Mouse (Mus musculus): Measurements from ENCODE around the gene Arg2. TPM values are rescaled to one million over a fixed set of nuclear protein-coding genes. Genes with fewer than 3 reads are reported as not detected.

The Arg2 gene
- total and polyA plus RNA-seq, 2 experiments from 2014 or later = 9.8 to 20.5 TPM

- H3K9me3 ChIP-seq (ENCODE audit: low read length) = no peaks in the 10 kb centered on the region
- no peak overlapping the region for H3K4me2 ChIP-seq (ENCODE audit: low read depth, low read length)
- no peak for DNase-seq (ENCODE audit: low spot score)
- ATAC-seq = no peak
- 73% methylated on average over 7 of the region's 7 CpGs for WGBS
- H3K9ac ChIP-seq (replicated peaks; ENCODE audit: low read length) = no peak overlapping the region
- no peak overlapping the region for H3K27ac ChIP-seq
- TF ChIP-seq CTCF (IDR thresholded peaks at IDR 0.05; ENCODE audit: low read depth) = no peak
- H3K27me3 ChIP-seq (ENCODE audit: insufficient read depth, low read length) = 0 out of 2 replicates have a peak, but pooled peaks cover 4% of the 10 kb centered on the region
- no peak overlapping the region for H3K4me3 ChIP-seq (ENCODE audit: low read length)
- H3K4me1 ChIP-seq (ENCODE audit: insufficient read depth, low read length) = 0 out of 2 replicates have a peak, but pooled peaks cover 2% of the 10 kb centered on the region
- no peaks in the 10 kb centered on the region for H3K36me3 ChIP-seq (ENCODE audit: insufficient read depth, low read length)
Observed at GRCm38 (mm10) chr12:79136949-79137348, 6.4 kb downstream of the Arg2 start.

DNA sequence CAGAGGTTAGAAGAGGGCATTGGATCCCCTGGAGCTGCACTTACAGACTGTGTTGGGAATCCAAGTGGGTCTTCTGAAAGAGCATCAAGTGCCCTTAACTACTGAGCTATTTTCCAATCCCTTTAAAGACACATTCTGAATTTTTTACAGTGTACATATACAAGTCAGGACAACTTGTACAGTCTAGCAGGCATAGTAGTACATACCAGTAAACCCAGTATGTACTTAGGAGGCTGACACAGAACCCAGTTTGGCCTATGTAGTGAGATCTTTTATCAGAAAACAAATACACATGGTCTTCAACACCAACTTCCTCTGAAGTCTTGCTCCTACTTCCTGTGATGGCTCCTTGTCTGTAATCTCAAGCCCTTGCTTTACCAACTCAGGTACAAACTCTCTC is 8.4 kb downstream of the Arg2 start:
- DNase-seq (ENCODE audit: low spot score) = no peak
- H3K4me2 ChIP-seq (ENCODE audit: low read depth, low read length) = no peak overlapping the region
- no peak for TF ChIP-seq CTCF (IDR thresholded peaks at IDR 0.05; ENCODE audit: low read depth)
- H3K27me3 ChIP-seq (ENCODE audit: insufficient read depth, low read length) = no peaks in the 10 kb centered on the region
- no peaks in the 10 kb centered on the region for H3K36me3 ChIP-seq (ENCODE audit: insufficient read depth, low read length)
- no peak overlapping the region for H3K27ac ChIP-seq
- no peak overlapping the region for H3K4me3 ChIP-seq (ENCODE audit: low read length)
- H3K9ac ChIP-seq (replicated peaks; ENCODE audit: low read length) = no peak overlapping the region
- no peaks in the 10 kb centered on the region for H3K9me3 ChIP-seq (ENCODE audit: low read length)
- ATAC-seq = no peak
- no peaks in the 10 kb centered on the region for H3K4me1 ChIP-seq (ENCODE audit: insufficient read depth, low read length)

- no peak for ATAC-seq
- DNase-seq (ENCODE audit: low spot score) = no peak
Observed at GRCm38 (mm10) chr12:79139417-79139816, 8.8 kb downstream of the Arg2 start.

GRCm38 (mm10) chr12:79140811-79141210 is 10.2 kb downstream of the Arg2 start:
- H3K4me3 ChIP-seq (ENCODE audit: low read length) = no peak overlapping the region
- H3K36me3 ChIP-seq (ENCODE audit: insufficient read depth, low read length) = no peaks in the 10 kb centered on the region
- no peak for TF ChIP-seq CTCF (IDR thresholded peaks at IDR 0.05; ENCODE audit: low read depth)
- no peak for DNase-seq (ENCODE audit: low spot score)
- H3K9ac ChIP-seq (replicated peaks; ENCODE audit: low read length) = no peak overlapping the region
- no peaks in the 10 kb centered on the region for H3K4me1 ChIP-seq (ENCODE audit: insufficient read depth, low read length)
- H3K9me3 ChIP-seq (ENCODE audit: low read length) = no peaks in the 10 kb centered on the region
- 83% methylated on average over 2 of the region's 2 CpGs for WGBS
- no peak overlapping the region for H3K4me2 ChIP-seq (ENCODE audit: low read depth, low read length)
- H3K27me3 ChIP-seq (ENCODE audit: insufficient read depth, low read length) = no peaks in the 10 kb centered on the region
- H3K27ac ChIP-seq = no peak overlapping the region
- no peak for ATAC-seq

More at GRCm38 (mm10) chr12:79139417-79139816, 8.8 kb downstream of the Arg2 start:
- Histone ChIP-seq H3K4me3 (ENCODE audit: low read length) (no peak overlapping the region), H3K27me3 (ENCODE audit: insufficient read depth, low read length) (no peaks in the 10 kb centered on the region), H3K4me2 (ENCODE audit: low read depth, low read length) (no peak overlapping the region), H3K9me3 (ENCODE audit: low read length) (no peaks in the 10 kb centered on the region), H3K36me3 (ENCODE audit: insufficient read depth, low read length) (no peaks in the 10 kb centered on the region), H3K9ac (replicated peaks; ENCODE audit: low read length) (no peak overlapping the region), H3K4me1 (ENCODE audit: insufficient read depth, low read length) (no peaks in the 10 kb centered on the region), H3K27ac (no peak overlapping the region)
- no peak for TF ChIP-seq CTCF (IDR thresholded peaks at IDR 0.05; ENCODE audit: low read depth)
- 51% methylated on average over 1 of the region's 1 CpGs for WGBS

DNA sequence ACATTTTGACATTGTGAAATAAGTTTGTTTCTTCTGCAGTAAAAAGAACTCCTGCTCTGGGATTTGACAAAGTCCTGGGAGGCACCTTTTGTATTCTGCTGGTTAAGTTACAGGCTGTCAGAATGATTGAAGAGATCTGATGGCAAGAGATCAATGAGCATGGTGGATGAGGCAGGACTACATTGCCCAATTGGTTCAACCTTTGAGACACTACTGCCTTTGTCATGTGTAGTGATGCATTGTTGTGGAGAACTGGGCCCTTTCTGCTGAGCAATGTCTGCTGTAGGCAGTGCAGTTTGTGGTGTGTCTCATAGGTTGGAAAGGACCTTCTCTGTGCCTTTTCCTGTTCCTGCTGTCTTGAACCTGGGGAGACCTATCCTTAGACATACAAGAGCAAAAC is 10.8 kb downstream of the Arg2 start:
- H3K4me1 ChIP-seq (ENCODE audit: insufficient read depth, low read length) = no peaks in the 10 kb centered on the region
- H3K27me3 ChIP-seq (ENCODE audit: insufficient read depth, low read length) = no peaks in the 10 kb centered on the region
- H3K9me3 ChIP-seq (ENCODE audit: low read length) = no peaks in the 10 kb centered on the region
- no peak for TF ChIP-seq CTCF (IDR thresholded peaks at IDR 0.05; ENCODE audit: low read depth)
- no peak overlapping the region for H3K9ac ChIP-seq (replicated peaks; ENCODE audit: low read length)
- no peaks in the 10 kb centered on the region for H3K36me3 ChIP-seq (ENCODE audit: insufficient read depth, low read length)
- H3K27ac ChIP-seq = no peak overlapping the region
- no peak overlapping the region for H3K4me3 ChIP-seq (ENCODE audit: low read length)
- no peak for DNase-seq (ENCODE audit: low spot score)
- ATAC-seq = no peak
- H3K4me2 ChIP-seq (ENCODE audit: low read depth, low read length) = no peak overlapping the region

DNA sequence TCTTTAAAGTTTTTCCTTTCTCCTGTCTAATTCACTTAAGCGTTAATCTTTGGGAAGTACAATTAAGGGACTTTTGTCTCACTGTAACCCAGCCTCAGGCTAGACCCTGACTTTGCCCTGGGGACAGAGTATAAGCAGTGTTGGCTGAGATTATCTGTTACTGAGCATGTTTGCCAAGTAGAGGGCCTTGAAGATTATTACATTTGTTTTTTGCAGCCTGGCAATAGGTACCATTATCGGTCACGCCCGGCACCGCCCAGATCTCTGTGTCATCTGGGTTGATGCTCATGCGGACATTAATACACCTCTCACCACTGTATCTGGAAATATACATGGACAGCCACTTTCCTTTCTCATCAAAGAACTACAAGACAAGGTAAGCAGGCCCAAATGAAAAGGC is 19.1 kb downstream of the Arg2 start:
- ATAC-seq (no peak), DNase-seq (ENCODE audit: low spot score) (no peak)
- TF ChIP-seq CTCF (IDR thresholded peaks at IDR 0.05; ENCODE audit: low read depth) = no peak
- Histone ChIP-seq H3K27ac (no peak overlapping the region), H3K4me3 (ENCODE audit: low read length) (no peak overlapping the region), H3K9me3 (ENCODE audit: low read length) (no peaks in the 10 kb centered on the region), H3K36me3 (ENCODE audit: insufficient read depth, low read length) (peaks cover 11% of the 10 kb centered on the region; the same call in 1 of the 2 replicates), H3K9ac (replicated peaks; ENCODE audit: low read length) (no peak overlapping the region), H3K27me3 (ENCODE audit: insufficient read depth, low read length) (no peaks in the 10 kb centered on the region), H3K4me2 (ENCODE audit: low read depth, low read length) (no peak overlapping the region), H3K4me1 (ENCODE audit: insufficient read depth, low read length) (no peaks in the 10 kb centered on the region)
- 96% methylated on average over 6 of the region's 6 CpGs for WGBS

DNA sequence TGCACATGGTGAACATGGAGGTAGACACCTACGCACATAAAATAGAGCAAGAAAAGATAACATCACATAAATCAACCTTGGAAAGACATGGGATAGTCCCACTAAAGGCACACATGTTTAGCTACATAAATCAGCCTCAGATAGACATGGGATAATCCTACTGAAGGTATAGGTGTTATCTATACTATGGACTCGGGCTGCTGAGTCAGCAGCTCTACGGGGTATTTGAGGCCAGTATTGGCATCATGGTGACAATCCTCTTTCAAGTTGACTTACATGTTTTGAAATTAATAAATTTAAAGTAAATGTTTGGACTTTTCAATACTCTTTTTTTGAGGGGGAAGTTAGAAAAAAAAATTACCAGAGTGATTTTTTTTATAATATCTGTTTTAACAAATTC is 32.3 kb downstream of the Arg2 start:
- TF ChIP-seq CTCF (IDR thresholded peaks at IDR 0.05; ENCODE audit: low read depth) = no peak
- H3K9me3 ChIP-seq (ENCODE audit: low read length) = no peaks in the 10 kb centered on the region
- H3K36me3 ChIP-seq (ENCODE audit: insufficient read depth, low read length) = peaks cover 62% of the 10 kb centered on the region
- WGBS = 94% methylated on average over 3 of the region's 3 CpGs
- ATAC-seq (no peak), DNase-seq (ENCODE audit: low spot score) (no peak)
- no peak overlapping the region for H3K4me2 ChIP-seq (ENCODE audit: low read depth, low read length)
- no peaks in the 10 kb centered on the region for H3K4me1 ChIP-seq (ENCODE audit: insufficient read depth, low read length)
- no peak overlapping the region for H3K27ac ChIP-seq
- no peak overlapping the region for H3K4me3 ChIP-seq (ENCODE audit: low read length)
- no peak overlapping the region for H3K9ac ChIP-seq (replicated peaks; ENCODE audit: low read length)
- H3K27me3 ChIP-seq (ENCODE audit: insufficient read depth, low read length) = no peaks in the 10 kb centered on the region
